Mouse (Mus musculus): Measurements from ENCODE around the gene Gpx5. TPM values are rescaled to one million over a fixed set of nuclear protein-coding genes. Genes with fewer than 3 reads are reported as not detected.

Gpx5 gene
- polyA plus RNA-seq, 1 experiment from 2014 or later = not detected

DNA sequence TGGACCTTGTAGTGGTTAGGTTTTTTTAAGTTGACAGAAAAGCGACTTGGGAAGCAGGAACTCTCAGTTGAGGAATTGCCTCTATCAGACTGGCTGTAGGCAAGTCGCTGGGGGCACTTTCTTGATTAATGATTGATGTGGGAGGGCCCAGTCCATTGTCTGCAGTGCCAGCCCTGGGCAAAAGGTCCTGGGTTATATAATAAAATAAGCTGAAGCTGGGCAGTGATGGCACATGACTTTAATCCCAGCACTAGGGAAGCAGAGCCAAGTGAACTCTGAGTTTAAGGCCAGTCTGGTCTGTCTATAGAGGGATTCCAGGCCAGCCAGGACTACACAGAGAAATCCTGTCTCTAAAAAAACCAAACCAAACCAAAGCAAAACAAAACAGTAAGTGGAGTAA is 55.8 kb downstream of the Gpx5 start:
- H3K4me3 ChIP-seq (ENCODE audit: low read depth, low read length) = no peak overlapping the region
- no peaks in the 10 kb centered on the region; the same call in 1 of the 2 replicates for H3K9me3 ChIP-seq (ENCODE audit: control insufficient read depth, low read length)
- ATAC-seq (ENCODE audit: insufficient number of reproducible peaks, low FRiP score, low TSS enrichment, low read depth) (no peak), DNase-seq (ENCODE audit: low spot score) (no peak)
- H3K36me3 ChIP-seq (ENCODE audit: control insufficient read depth, insufficient read depth, low read length) = no peaks in the 10 kb centered on the region
- no peaks in the 10 kb centered on the region for H3K27me3 ChIP-seq (ENCODE audit: control insufficient read depth, insufficient read depth, low read length)
- H3K27ac ChIP-seq (replicated peaks; ENCODE audit: low read depth, low read length) = no peak overlapping the region
- 70% methylated on average over 2 of the region's 2 CpGs for WGBS
- no peak overlapping the region for H3K4me2 ChIP-seq (ENCODE audit: low read depth, severe bottlenecking)
- no peak overlapping the region for H3K9ac ChIP-seq (ENCODE audit: low read length)
- H3K4me1 ChIP-seq (ENCODE audit: control insufficient read depth, insufficient read depth, low read length) = no peaks in the 10 kb centered on the region

Other genes starting within 250 kb of the Gpx5 start
- not detected in 2 replicates for gene Olfr1370, start 217.8 kb downstream of the Gpx5 start, polyA plus RNA-seq (2014; fragmentation: Nextera tagmentation; extraction: Ambion mirVana)
- gene Olfr1369-ps1, start 181.2 kb downstream of the Gpx5 start, polyA plus RNA-seq (2014; fragmentation: Nextera tagmentation; extraction: Ambion mirVana) = not detected in 2 replicates
- not detected in 2 replicates for gene Olfr263, start 163.1 kb downstream of the Gpx5 start, polyA plus RNA-seq (2014; fragmentation: Nextera tagmentation; extraction: Ambion mirVana)
- not detected in 2 replicates for gene Olfr1368, start 146.9 kb downstream of the Gpx5 start, polyA plus RNA-seq (2014; fragmentation: Nextera tagmentation; extraction: Ambion mirVana)
- gene Trim27, start 113.3 kb downstream of the Gpx5 start, polyA plus RNA-seq (2014; fragmentation: Nextera tagmentation; extraction: Ambion mirVana) = 183 and 190 TPM in 2 replicates
- 0.51 and 0.88 TPM in 2 replicates for gene Gpx6, start 19.4 kb upstream of the Gpx5 start, polyA plus RNA-seq (2014; fragmentation: Nextera tagmentation; extraction: Ambion mirVana)
- gene Olfr1367, start 54.2 kb upstream of the Gpx5 start, polyA plus RNA-seq (2014; fragmentation: Nextera tagmentation; extraction: Ambion mirVana) = not detected in 2 replicates
- 20.2 and 20.3 TPM in 2 replicates for gene Zscan12, start 70.1 kb upstream of the Gpx5 start, polyA plus RNA-seq (2014; fragmentation: Nextera tagmentation; extraction: Ambion mirVana)
- 94.2 and 97.2 TPM in 2 replicates for gene Zkscan3, start 110.0 kb upstream of the Gpx5 start, polyA plus RNA-seq (2014; fragmentation: Nextera tagmentation; extraction: Ambion mirVana)
- 5.4 and 5.7 TPM in 2 replicates for gene Pgbd1, start 148.3 kb upstream of the Gpx5 start, polyA plus RNA-seq (2014; fragmentation: Nextera tagmentation; extraction: Ambion mirVana)
- 22.0 and 25.6 TPM in 2 replicates for gene Zscan26, start 161.0 kb upstream of the Gpx5 start, polyA plus RNA-seq (2014; fragmentation: Nextera tagmentation; extraction: Ambion mirVana)
- gene Nkapl, start 175.8 kb upstream of the Gpx5 start, polyA plus RNA-seq (2014; fragmentation: Nextera tagmentation; extraction: Ambion mirVana) = 2.5 and 2.8 TPM in 2 replicates
- gene Zkscan4, start 186.2 kb upstream of the Gpx5 start, polyA plus RNA-seq (2014; fragmentation: Nextera tagmentation; extraction: Ambion mirVana) = 2.5 and 2.9 TPM in 2 replicates
- 0.67 TPM in 1 of 2 replicates, not detected in the other for gene Gm10065, start 186.7 kb upstream of the Gpx5 start, polyA plus RNA-seq (2014; fragmentation: Nextera tagmentation; extraction: Ambion mirVana)
- gene AK157302, start 202.5 kb upstream of the Gpx5 start, polyA plus RNA-seq (2014; fragmentation: Nextera tagmentation; extraction: Ambion mirVana) = 0.24 and 0.35 TPM in 2 replicates
- 2.5 and 4.0 TPM in 2 replicates for gene Gm11273, start 208.7 kb upstream of the Gpx5 start, polyA plus RNA-seq (2014; fragmentation: Nextera tagmentation; extraction: Ambion mirVana)
- gene Zkscan8, start 238.4 kb upstream of the Gpx5 start, polyA plus RNA-seq (2014; fragmentation: Nextera tagmentation; extraction: Ambion mirVana) = 9.6 and 13.1 TPM in 2 replicates